Mouse (Mus musculus): ENCODE measurements around the gene Pomp. TPM values are rescaled to one million over a fixed set of nuclear protein-coding genes. Genes with fewer than 3 reads are reported as not detected.

Pomp gene
- total and polyA plus RNA-seq, 2 experiments from 2014 or later: 287 to 545 TPM

DNA sequence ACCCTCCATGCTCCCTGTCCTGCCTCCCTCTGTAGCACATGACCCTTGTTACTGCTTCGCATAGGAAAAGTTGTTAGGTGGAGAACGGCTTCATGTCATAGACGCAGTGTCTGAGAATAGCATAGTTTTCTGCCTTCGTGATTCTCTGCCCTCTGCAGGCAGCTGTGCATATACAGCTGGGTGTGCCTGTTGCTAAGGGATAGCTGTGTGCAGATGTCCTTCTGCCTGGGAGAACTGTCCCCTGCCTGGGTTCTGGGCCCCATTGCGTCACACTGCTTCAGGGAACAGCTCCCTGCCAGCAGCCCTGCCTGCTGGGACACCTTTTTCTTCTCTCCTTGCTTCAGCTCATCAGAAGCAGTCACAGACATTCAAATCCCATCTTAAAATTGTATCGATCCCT, 9.3 kb downstream of the Pomp start:
- no peak overlapping the region for H3K27ac ChIP-seq (ENCODE audit: low read depth, low read length)
- no peaks in the 10 kb centered on the region for H3K4me1 ChIP-seq (ENCODE audit: insufficient read depth, low read length)
- no peak overlapping the region for H3K9ac ChIP-seq (replicated peaks; ENCODE audit: low read length, poor library complexity, severe bottlenecking)
- H3K36me3 ChIP-seq (ENCODE audit: insufficient read depth, low read length): peaks cover 60% of the 10 kb centered on the region
- DNase-seq (ENCODE audit: low spot score) (no peak), ATAC-seq (ENCODE audit: low FRiP score) (no peak)
- TF ChIP-seq CTCF (IDR thresholded peaks at IDR 0.05): no peak
- H3K4me3 ChIP-seq (ENCODE audit: low read depth, low read length): no peak overlapping the region
- WGBS: 95% methylated on average over 6 of the region's 6 CpGs
- no peak overlapping the region for H3K4me2 ChIP-seq (ENCODE audit: low read depth, low read length, poor library complexity, severe bottlenecking)
- H3K9me3 ChIP-seq (ENCODE audit: low read length): no peaks in the 10 kb centered on the region
- H3K27me3 ChIP-seq (ENCODE audit: insufficient read depth, low read length): no peaks in the 10 kb centered on the region

DNA sequence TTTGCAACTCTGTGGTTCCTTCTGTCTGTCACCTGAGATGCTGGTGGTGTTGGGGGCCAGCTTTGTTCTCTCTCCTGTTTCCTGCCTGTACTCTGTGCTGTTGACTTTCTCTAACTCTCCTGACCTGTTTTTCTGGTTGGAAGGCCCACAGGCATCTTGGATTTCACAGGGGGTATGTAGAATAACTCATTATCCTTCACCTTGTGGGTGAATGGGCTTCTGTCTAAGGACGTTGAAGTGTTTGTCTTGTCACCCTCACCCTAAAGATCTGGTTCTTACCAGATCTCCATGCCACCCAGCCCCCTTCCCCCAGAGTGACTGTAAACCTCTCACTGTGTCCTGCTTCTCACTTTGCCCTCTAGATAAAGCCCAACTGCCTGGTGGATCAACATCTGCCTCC, 10.0 kb downstream of the Pomp start:
- Histone ChIP-seq H3K27ac (ENCODE audit: low read depth, low read length) (no peak overlapping the region), H3K4me1 (ENCODE audit: insufficient read depth, low read length) (no peaks in the 10 kb centered on the region), H3K4me3 (ENCODE audit: low read depth, low read length) (no peak overlapping the region), H3K9ac (replicated peaks; ENCODE audit: low read length, poor library complexity, severe bottlenecking) (no peak overlapping the region), H3K4me2 (ENCODE audit: low read depth, low read length, poor library complexity, severe bottlenecking) (no peak overlapping the region), H3K27me3 (ENCODE audit: insufficient read depth, low read length) (no peaks in the 10 kb centered on the region), H3K9me3 (ENCODE audit: low read length) (no peaks in the 10 kb centered on the region), H3K36me3 (ENCODE audit: insufficient read depth, low read length) (peaks cover 63% of the 10 kb centered on the region)
- no peak for DNase-seq (ENCODE audit: low spot score)
- no peak for ATAC-seq (ENCODE audit: low FRiP score)
- no peak for TF ChIP-seq CTCF (IDR thresholded peaks at IDR 0.05)
- WGBS: 97% methylated on average over 1 of the region's 1 CpGs

GRCm38 (mm10) chr5:147871091-147871820, 11.0 kb downstream of the Pomp start:
- Histone ChIP-seq H3K4me1 (ENCODE audit: insufficient read depth, low read length) (no peaks in the 10 kb centered on the region), H3K27me3 (ENCODE audit: insufficient read depth, low read length) (no peaks in the 10 kb centered on the region), H3K4me3 (ENCODE audit: low read depth, low read length) (no peak overlapping the region), H3K27ac (ENCODE audit: low read depth, low read length) (no peak overlapping the region), H3K9ac (replicated peaks; ENCODE audit: low read length, poor library complexity, severe bottlenecking) (no peak overlapping the region), H3K9me3 (ENCODE audit: low read length) (no peaks in the 10 kb centered on the region), H3K36me3 (ENCODE audit: insufficient read depth, low read length) (peaks cover 72% of the 10 kb centered on the region), H3K4me2 (ENCODE audit: low read depth, low read length, poor library complexity, severe bottlenecking) (no peak overlapping the region)
- no peak for TF ChIP-seq CTCF (IDR thresholded peaks at IDR 0.05)
- 93% methylated on average over 15 of the region's 15 CpGs for WGBS
- DNase-seq (ENCODE audit: low spot score) (no peak), ATAC-seq (ENCODE audit: low FRiP score) (no peak)

DNA sequence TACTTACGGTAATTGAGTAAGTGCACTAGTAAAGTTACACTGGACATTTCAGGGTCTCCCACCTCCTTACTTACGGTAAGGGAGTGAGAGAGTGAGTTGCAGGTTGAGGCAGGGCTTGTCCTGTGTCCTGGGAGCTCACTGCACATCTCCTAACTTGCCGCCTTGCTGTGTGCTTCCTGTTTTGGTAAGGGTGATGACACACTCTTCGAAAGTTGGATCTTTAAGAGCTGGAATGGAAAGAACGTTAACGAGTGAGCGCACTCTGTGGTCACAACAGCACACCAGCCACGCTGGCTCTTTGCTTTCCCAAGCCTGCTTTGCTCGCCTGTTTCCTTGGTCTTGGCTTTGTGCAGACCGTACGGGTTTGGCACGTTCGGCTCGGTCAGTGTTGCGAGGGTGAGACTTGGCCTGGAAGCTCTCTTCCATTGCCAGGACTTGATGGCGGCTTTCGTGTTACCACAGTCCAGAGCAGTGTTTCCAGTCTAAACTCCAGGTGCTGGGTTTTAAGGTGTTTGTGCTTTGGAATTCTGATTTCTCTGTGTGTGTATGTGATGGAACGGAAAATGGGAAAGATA, 14.3 kb downstream of the Pomp start:
- DNase-seq (ENCODE audit: low spot score): no peak
- Histone ChIP-seq H3K27ac (ENCODE audit: low read depth, low read length) (no peak overlapping the region), H3K4me3 (ENCODE audit: low read depth, low read length) (no peak overlapping the region), H3K4me2 (ENCODE audit: low read depth, low read length, poor library complexity, severe bottlenecking) (no peak overlapping the region), H3K4me1 (ENCODE audit: insufficient read depth, low read length) (no peaks in the 10 kb centered on the region), H3K36me3 (ENCODE audit: insufficient read depth, low read length) (peaks cover 73% of the 10 kb centered on the region), H3K9ac (replicated peaks; ENCODE audit: low read length, poor library complexity, severe bottlenecking) (no peak overlapping the region), H3K27me3 (ENCODE audit: insufficient read depth, low read length) (no peaks in the 10 kb centered on the region), H3K9me3 (ENCODE audit: low read length) (no peaks in the 10 kb centered on the region)
- ATAC-seq (ENCODE audit: low FRiP score): no peak
- 92% methylated on average over 18 of the region's 18 CpGs for WGBS
- TF ChIP-seq CTCF (IDR thresholded peaks at IDR 0.05): no peak

- H3K27ac ChIP-seq (ENCODE audit: low read depth, low read length): no peak overlapping the region
- no peak overlapping the region for H3K4me3 ChIP-seq (ENCODE audit: low read depth, low read length)
- no peak overlapping the region for H3K9ac ChIP-seq (replicated peaks; ENCODE audit: low read length, poor library complexity, severe bottlenecking)
- H3K4me1 ChIP-seq (ENCODE audit: insufficient read depth, low read length): no peaks in the 10 kb centered on the region
- ATAC-seq (ENCODE audit: low FRiP score) (no peak), DNase-seq (ENCODE audit: low spot score) (no peak)
- H3K9me3 ChIP-seq (ENCODE audit: low read length): no peaks in the 10 kb centered on the region
- no peak for TF ChIP-seq CTCF (IDR thresholded peaks at IDR 0.05)
- no peaks in the 10 kb centered on the region for H3K27me3 ChIP-seq (ENCODE audit: insufficient read depth, low read length)
- 94% methylated on average over 8 of the region's 8 CpGs for WGBS
- no peak overlapping the region for H3K4me2 ChIP-seq (ENCODE audit: low read depth, low read length, poor library complexity, severe bottlenecking)
- H3K36me3 ChIP-seq (ENCODE audit: insufficient read depth, low read length): peaks cover 72% of the 10 kb centered on the region
Measured at GRCm38 (mm10) chr5:147875210-147875609, 14.9 kb downstream of the Pomp start.

DNA sequence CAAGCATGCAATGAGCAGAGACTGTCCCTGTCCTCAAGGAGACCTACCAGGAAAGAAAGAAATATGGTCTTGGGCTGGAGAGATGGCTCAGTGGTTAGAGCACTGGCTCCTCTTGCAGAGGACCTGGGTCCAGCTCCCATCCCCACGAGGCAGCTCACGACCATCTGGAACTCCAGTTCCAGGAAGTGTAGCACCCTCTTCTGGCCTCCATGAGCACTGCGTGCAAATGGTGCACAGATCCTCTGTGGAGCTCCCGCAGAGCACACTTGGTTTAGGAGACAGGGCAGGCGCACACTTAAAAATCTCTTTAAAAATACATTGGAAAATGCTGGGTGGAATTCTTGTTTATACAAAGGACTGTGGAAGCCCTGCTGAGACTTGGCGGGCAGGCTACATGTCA, 17.3 kb downstream of the Pomp start:
- no peak for ATAC-seq (ENCODE audit: low FRiP score)
- Histone ChIP-seq H3K4me3 (ENCODE audit: low read depth, low read length) (no peak overlapping the region), H3K27ac (ENCODE audit: low read depth, low read length) (no peak overlapping the region), H3K36me3 (ENCODE audit: insufficient read depth, low read length) (peaks cover 59% of the 10 kb centered on the region), H3K9me3 (ENCODE audit: low read length) (no peaks in the 10 kb centered on the region), H3K4me1 (ENCODE audit: insufficient read depth, low read length) (no peaks in the 10 kb centered on the region), H3K9ac (replicated peaks; ENCODE audit: low read length, poor library complexity, severe bottlenecking) (no peak overlapping the region), H3K4me2 (ENCODE audit: low read depth, low read length, poor library complexity, severe bottlenecking) (no peak overlapping the region), H3K27me3 (ENCODE audit: insufficient read depth, low read length) (no peaks in the 10 kb centered on the region)
- TF ChIP-seq CTCF (IDR thresholded peaks at IDR 0.05): peak; percentile 57
- no peak for DNase-seq (ENCODE audit: low spot score)
- WGBS: 84% methylated on average over 6 of the region's 6 CpGs
